Mouse (Mus musculus): ENCODE measurements at regions not wholly inside any gene's neighbourhood (a gene's known extent, or its start where the extent isn't known, plus 50 kb on each side); places are given as distances from the start of the nearest gene placed in this dataset.

DNA sequence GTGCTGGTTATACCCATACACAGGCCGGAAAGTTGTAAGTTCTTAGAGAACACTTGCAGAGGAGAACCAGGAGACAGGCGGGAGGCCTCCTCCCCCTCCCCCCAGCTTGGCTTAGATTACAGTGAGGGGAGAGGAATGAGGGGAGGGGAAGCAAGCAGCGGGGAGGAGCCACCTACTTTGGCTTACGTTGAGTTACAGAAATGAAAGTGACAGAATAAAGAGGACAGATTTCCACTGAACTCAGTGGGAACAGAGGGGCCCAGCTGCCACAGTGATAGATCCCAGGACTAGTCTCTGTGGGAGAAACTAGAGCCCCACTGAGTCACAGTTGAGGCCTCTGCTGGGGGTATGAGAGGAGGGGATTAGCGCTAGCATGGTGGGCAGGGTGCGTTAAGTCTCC lies 86.5 kb upstream of the Gm11983 start:
- no peaks in the 10 kb centered on the region for H3K36me3 ChIP-seq (ENCODE audit: control insufficient read depth, insufficient read depth, low read length, poor library complexity, severe bottlenecking)
- no peak overlapping the region for H3K27ac ChIP-seq (ENCODE audit: insufficient read depth, low read length)
- H3K27me3 ChIP-seq (ENCODE audit: control insufficient read depth, insufficient read depth, low read length, poor library complexity, severe bottlenecking) = no peaks in the 10 kb centered on the region
- no peak for TF ChIP-seq CTCF (IDR thresholded peaks at IDR 0.05; ENCODE audit: low read depth, low read length)
- no peak for TF ChIP-seq EP300 (IDR thresholded peaks at IDR 0.05; ENCODE audit: insufficient read depth, low read depth, low read length)
- TF ChIP-seq POLR2A (IDR thresholded peaks at IDR 0.05; ENCODE audit: insufficient read depth, low read length) = no peak
- no peak overlapping the region for H3K9ac ChIP-seq (ENCODE audit: low read depth, poor library complexity, severe bottlenecking)
- H3K9me3 ChIP-seq (replicated peaks; ENCODE audit: control insufficient read depth, insufficient read depth, low read length, poor library complexity, severe bottlenecking) = peaks cover 6% of the 10 kb centered on the region; the same call in 1 of the 2 replicates
- peaks cover 3% of the 10 kb centered on the region for H3K4me1 ChIP-seq (ENCODE audit: control insufficient read depth, insufficient read depth, low read length)
- H3K4me3 ChIP-seq (ENCODE audit: low read depth, low read length) = no peak overlapping the region

DNA sequence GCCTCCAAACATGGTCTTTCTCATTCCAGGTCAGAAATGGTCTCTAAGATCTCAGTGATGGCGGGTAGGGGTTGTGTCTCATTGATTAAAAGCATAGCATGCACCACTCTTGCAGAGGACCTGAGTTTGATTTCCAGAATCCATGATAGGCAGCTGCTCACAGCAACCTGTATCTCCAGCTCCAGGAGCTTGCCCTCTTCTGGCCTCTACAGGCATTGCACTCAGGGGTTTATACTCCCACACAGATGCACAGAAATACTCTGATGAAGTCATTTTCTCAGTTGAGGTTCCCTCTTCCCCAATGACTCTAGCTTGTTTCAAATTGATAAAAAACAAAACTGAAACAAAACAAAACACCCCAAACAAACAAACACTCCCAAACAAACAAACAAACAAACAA lies 81.1 kb upstream of the Gm11983 start:
- TF ChIP-seq CTCF (IDR thresholded peaks at IDR 0.05; ENCODE audit: low read depth, low read length) (no peak), EP300 (IDR thresholded peaks at IDR 0.05; ENCODE audit: insufficient read depth, low read depth, low read length) (no peak), POLR2A (IDR thresholded peaks at IDR 0.05; ENCODE audit: insufficient read depth, low read length) (no peak)
- Histone ChIP-seq H3K27me3 (ENCODE audit: control insufficient read depth, insufficient read depth, low read length, poor library complexity, severe bottlenecking) (no peaks in the 10 kb centered on the region), H3K4me3 (ENCODE audit: low read depth, low read length) (no peak overlapping the region), H3K36me3 (ENCODE audit: control insufficient read depth, insufficient read depth, low read length, poor library complexity, severe bottlenecking) (no peaks in the 10 kb centered on the region), H3K4me1 (ENCODE audit: control insufficient read depth, insufficient read depth, low read length) (no peaks in the 10 kb centered on the region), H3K9me3 (replicated peaks; ENCODE audit: control insufficient read depth, insufficient read depth, low read length, poor library complexity, severe bottlenecking) (peaks cover 9% of the 10 kb centered on the region; the same call in 1 of the 2 replicates), H3K9ac (ENCODE audit: low read depth, poor library complexity, severe bottlenecking) (no peak overlapping the region), H3K27ac (ENCODE audit: insufficient read depth, low read length) (no peak overlapping the region)

DNA sequence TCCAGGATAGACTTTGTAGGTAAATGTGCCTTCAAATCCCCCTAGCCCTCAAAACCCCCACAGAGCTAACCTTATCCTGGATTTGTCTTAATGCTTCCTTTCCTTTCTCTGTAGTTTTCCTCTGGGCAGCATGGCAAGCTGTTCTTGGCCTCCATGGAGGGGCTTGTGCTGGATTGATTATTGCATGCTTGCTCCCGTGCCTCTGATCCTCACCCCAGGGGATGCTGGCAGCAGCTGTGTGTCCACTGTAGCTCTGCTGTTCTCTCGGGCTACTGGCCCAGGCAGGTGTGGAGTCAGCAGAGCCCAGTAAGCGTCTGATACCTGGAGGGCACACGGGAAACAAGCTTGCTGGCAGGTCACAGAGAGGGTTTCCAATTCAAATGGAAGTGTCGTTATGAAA lies 68.2 kb upstream of the Gm11983 start:
- no peak overlapping the region for H3K27ac ChIP-seq (ENCODE audit: insufficient read depth, low read length)
- no peak overlapping the region for H3K4me3 ChIP-seq (ENCODE audit: low read depth, low read length)
- TF ChIP-seq POLR2A (IDR thresholded peaks at IDR 0.05; ENCODE audit: insufficient read depth, low read length) = no peak
- no peak for TF ChIP-seq CTCF (IDR thresholded peaks at IDR 0.05; ENCODE audit: low read depth, low read length)
- no peak for TF ChIP-seq EP300 (IDR thresholded peaks at IDR 0.05; ENCODE audit: insufficient read depth, low read depth, low read length)
- H3K9me3 ChIP-seq (replicated peaks; ENCODE audit: control insufficient read depth, insufficient read depth, low read length, poor library complexity, severe bottlenecking) = no peaks in the 10 kb centered on the region
- H3K27me3 ChIP-seq (ENCODE audit: control insufficient read depth, insufficient read depth, low read length, poor library complexity, severe bottlenecking) = no peaks in the 10 kb centered on the region
- H3K9ac ChIP-seq (ENCODE audit: low read depth, poor library complexity, severe bottlenecking) = no peak overlapping the region
- H3K4me1 ChIP-seq (ENCODE audit: control insufficient read depth, insufficient read depth, low read length) = peaks cover 7% of the 10 kb centered on the region
- no peaks in the 10 kb centered on the region for H3K36me3 ChIP-seq (ENCODE audit: control insufficient read depth, insufficient read depth, low read length, poor library complexity, severe bottlenecking)

DNA sequence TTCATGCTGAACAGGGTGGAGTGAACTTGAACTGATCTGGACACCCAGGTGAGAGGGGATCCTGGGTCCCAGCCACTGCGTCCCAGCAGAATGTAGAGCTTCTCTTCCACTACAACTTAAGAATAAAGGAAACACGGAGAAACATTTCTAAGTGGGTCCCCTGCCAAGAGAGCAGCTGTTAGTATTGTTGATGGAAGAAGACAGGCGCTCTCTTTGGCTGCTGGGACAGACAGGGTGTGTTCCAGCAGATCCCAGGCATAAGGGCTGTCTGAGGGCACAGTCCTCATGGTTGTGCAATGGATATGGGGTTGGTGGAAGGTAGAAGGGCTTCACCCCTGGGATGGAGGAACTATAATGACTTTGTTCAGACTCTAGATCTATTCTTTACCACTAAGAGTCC lies 65.5 kb upstream of the Gm11983 start:
- H3K27ac ChIP-seq (ENCODE audit: insufficient read depth, low read length) = no peak overlapping the region
- no peaks in the 10 kb centered on the region for H3K9me3 ChIP-seq (replicated peaks; ENCODE audit: control insufficient read depth, insufficient read depth, low read length, poor library complexity, severe bottlenecking)
- no peak overlapping the region for H3K4me3 ChIP-seq (ENCODE audit: low read depth, low read length)
- no peaks in the 10 kb centered on the region for H3K27me3 ChIP-seq (ENCODE audit: control insufficient read depth, insufficient read depth, low read length, poor library complexity, severe bottlenecking)
- H3K36me3 ChIP-seq (ENCODE audit: control insufficient read depth, insufficient read depth, low read length, poor library complexity, severe bottlenecking) = no peaks in the 10 kb centered on the region
- peaks cover 14% of the 10 kb centered on the region for H3K4me1 ChIP-seq (ENCODE audit: control insufficient read depth, insufficient read depth, low read length)
- no peak overlapping the region for H3K9ac ChIP-seq (ENCODE audit: low read depth, poor library complexity, severe bottlenecking)
- no peak for TF ChIP-seq POLR2A (IDR thresholded peaks at IDR 0.05; ENCODE audit: insufficient read depth, low read length)
- no peak for TF ChIP-seq EP300 (IDR thresholded peaks at IDR 0.05; ENCODE audit: insufficient read depth, low read depth, low read length)
- TF ChIP-seq CTCF (IDR thresholded peaks at IDR 0.05; ENCODE audit: low read depth, low read length) = no peak

DNA sequence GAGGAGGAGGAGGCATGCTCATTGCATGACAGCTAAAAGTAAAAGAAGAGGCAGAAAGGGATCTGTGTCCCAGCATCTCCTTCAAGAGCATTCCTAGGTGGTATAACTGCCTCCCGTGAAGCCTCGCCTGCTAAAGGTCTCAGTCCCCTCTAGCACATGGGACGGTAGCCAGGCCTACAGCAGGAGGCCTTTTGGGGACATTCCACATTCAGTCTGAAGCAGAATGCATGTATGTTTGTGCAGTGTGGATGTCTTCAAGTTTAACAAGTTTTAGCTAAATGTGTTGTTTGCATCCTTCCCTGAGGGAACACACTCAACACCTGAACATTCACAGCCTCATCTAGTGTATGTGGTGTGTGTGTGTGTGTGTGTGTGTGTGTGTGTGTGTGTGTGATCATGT lies 64.8 kb upstream of the Gm11983 start:
- Histone ChIP-seq H3K27me3 (ENCODE audit: control insufficient read depth, insufficient read depth, low read length, poor library complexity, severe bottlenecking) (no peaks in the 10 kb centered on the region), H3K4me3 (ENCODE audit: low read depth, low read length) (no peak overlapping the region), H3K27ac (ENCODE audit: insufficient read depth, low read length) (no peak overlapping the region), H3K9ac (ENCODE audit: low read depth, poor library complexity, severe bottlenecking) (no peak overlapping the region), H3K9me3 (replicated peaks; ENCODE audit: control insufficient read depth, insufficient read depth, low read length, poor library complexity, severe bottlenecking) (no peaks in the 10 kb centered on the region), H3K4me1 (ENCODE audit: control insufficient read depth, insufficient read depth, low read length) (peaks cover 14% of the 10 kb centered on the region), H3K36me3 (ENCODE audit: control insufficient read depth, insufficient read depth, low read length, poor library complexity, severe bottlenecking) (no peaks in the 10 kb centered on the region)
- no peak for TF ChIP-seq POLR2A (IDR thresholded peaks at IDR 0.05; ENCODE audit: insufficient read depth, low read length)
- TF ChIP-seq EP300 (IDR thresholded peaks at IDR 0.05; ENCODE audit: insufficient read depth, low read depth, low read length) = no peak
- TF ChIP-seq CTCF (IDR thresholded peaks at IDR 0.05; ENCODE audit: low read depth, low read length) = no peak

DNA sequence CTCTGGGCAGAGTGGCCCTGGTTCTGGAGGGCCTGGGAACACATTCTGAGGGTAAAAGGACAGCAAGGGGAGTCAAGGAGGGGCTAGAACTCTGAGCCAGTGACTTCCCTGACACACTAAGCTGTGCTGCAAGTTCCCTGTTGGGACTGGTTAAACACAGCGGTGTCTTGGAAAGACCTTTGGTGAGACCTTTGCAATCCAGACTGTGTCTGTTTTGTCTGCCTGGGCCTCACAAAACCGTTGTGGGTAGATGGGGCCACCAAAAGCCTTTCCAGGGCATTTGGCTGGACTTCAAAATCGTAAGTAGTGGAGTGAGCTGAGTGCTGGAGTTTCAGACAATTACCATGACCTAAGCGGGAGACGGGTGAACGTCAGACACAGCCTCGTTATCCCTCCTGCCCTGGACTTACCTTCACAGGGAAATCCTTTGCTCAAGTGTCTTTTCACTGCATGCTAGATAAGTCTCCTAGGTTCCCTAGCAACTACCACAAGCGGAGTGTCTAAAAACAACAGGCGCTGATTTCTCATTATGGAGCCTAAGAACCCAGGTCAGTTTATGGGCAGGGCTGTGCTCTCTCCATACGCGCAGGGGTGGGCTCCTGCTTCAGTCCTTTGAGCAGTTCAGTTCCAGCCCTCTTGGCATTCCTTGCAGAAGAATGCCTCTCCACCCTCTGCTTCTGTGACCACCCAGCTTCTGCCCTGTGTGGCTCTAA lies 63.5 kb upstream of the Gm11983 start:
- Histone ChIP-seq H3K4me1 (ENCODE audit: control insufficient read depth, insufficient read depth, low read length) (peaks cover 16% of the 10 kb centered on the region), H3K27ac (ENCODE audit: insufficient read depth, low read length) (no peak overlapping the region), H3K9ac (ENCODE audit: low read depth, poor library complexity, severe bottlenecking) (0 out of 2 replicates have a peak overlapping the region, but pooled peaks have one; percentile 3), H3K36me3 (ENCODE audit: control insufficient read depth, insufficient read depth, low read length, poor library complexity, severe bottlenecking) (no peaks in the 10 kb centered on the region), H3K27me3 (ENCODE audit: control insufficient read depth, insufficient read depth, low read length, poor library complexity, severe bottlenecking) (no peaks in the 10 kb centered on the region), H3K9me3 (replicated peaks; ENCODE audit: control insufficient read depth, insufficient read depth, low read length, poor library complexity, severe bottlenecking) (no peaks in the 10 kb centered on the region), H3K4me3 (ENCODE audit: low read depth, low read length) (peak overlapping the region; percentile 1; the same call in 1 of the 2 replicates)
- TF ChIP-seq POLR2A (IDR thresholded peaks at IDR 0.05; ENCODE audit: insufficient read depth, low read length) = no peak
- no peak for TF ChIP-seq EP300 (IDR thresholded peaks at IDR 0.05; ENCODE audit: insufficient read depth, low read depth, low read length)
- no peak for TF ChIP-seq CTCF (IDR thresholded peaks at IDR 0.05; ENCODE audit: low read depth, low read length)

Data from ES-Bruce4 (cell line).